Mouse (Mus musculus): ENCODE data around the gene Adamts14. TPM values are rescaled to one million over a fixed set of nuclear protein-coding genes. Genes with fewer than 3 reads are reported as not detected.

Gene Adamts14
- polyA plus RNA-seq, 2 experiments: 0.13 to 0.21 TPM

DNA sequence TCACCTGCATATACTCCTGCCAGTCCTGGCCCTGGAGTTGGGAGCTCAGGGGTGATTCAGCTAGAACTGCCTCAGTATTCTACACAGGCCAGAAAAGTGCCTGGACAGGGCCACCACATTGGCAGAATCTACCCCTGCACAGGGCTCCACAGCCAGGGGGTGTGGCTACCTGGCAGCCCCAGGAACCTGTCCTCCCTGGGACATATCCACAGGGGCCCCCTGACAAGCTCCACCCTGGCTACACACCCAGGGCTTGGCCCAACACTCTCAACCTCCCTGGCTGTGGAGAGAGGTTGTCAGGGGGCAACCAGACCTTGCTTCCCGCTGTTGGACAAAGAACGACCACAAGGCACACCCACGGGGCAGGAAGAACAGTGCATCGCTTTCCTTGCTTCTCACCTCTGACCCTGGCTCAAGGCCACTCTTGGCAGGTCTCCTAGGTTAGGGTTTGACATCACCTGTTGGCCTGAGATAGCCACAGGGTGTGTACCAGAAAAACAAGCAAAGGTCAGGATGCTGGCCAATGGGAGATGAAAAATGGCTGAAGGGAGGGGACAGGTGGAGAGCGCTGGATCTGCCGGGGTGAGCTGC lies 37.5 kb downstream of the Adamts14 start:
- DNase-seq (ENCODE audit: low read depth in 3 of 3, low spot score in 3 of 3): no peak
- WGBS (ENCODE audit: insufficient replicate concordance): 61% methylated on average over 6 of the region's 6 CpGs
- H3K27me3 ChIP-seq (ENCODE audit: control insufficient read depth, insufficient read depth, low read length): no peaks in the 10 kb centered on the region
- H3K4me3 ChIP-seq (ENCODE audit: insufficient read depth in 1 of 2, low read depth in 2 of 2, low read length in 2 of 2): no peak overlapping the region
- no peak overlapping the region for H3K27ac ChIP-seq
- H3K4me1 ChIP-seq (replicated peaks; ENCODE audit: control insufficient read depth in 2 of 2, insufficient read depth in 2 of 2, low read length in 1 of 2): no peaks in the 10 kb centered on the region
- H3K9ac ChIP-seq (replicated peaks): no peak overlapping the region
- no peak for ATAC-seq (ENCODE audit: insufficient read depth)
- H3K9me3 ChIP-seq (ENCODE audit: control insufficient read depth, low read length): no peaks in the 10 kb centered on the region
- H3K36me3 ChIP-seq (replicated peaks; ENCODE audit: control insufficient read depth, insufficient read depth, low read depth): no peaks in the 10 kb centered on the region
- TF ChIP-seq EP300 (IDR thresholded peaks at IDR 0.05; ENCODE audit: low read depth): no peak
- no peak for TF ChIP-seq CTCF (IDR thresholded peaks at IDR 0.05; ENCODE audit: low read depth)
- H3K4me2 ChIP-seq (ENCODE audit: low read depth): no peak overlapping the region

DNA sequence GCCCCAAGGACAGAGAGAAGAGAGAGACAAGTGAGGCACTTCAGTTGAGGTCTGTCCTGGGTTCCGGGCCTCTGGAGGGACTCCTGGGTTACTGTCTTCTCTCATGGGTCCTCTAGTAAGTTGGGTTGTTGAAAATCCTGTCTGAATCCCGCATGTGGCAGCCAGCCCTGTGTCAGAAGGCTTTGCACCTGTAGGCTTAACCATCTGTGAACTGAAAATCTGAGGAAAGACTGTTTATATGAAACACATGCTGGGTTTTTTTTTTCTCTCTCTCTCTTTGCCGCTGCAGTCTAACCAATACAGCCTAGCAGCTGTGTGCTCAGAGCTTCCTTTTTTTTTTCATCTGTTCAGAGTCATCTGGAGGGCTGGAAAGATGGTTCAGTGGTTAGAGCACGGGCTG lies 38.9 kb downstream of the Adamts14 start:
- ATAC-seq (ENCODE audit: insufficient read depth) (no peak), DNase-seq (ENCODE audit: low read depth in 3 of 3, low spot score in 3 of 3) (no peak)
- H3K36me3 ChIP-seq (replicated peaks; ENCODE audit: control insufficient read depth, insufficient read depth, low read depth): no peaks in the 10 kb centered on the region
- 57% methylated on average over 4 of the region's 4 CpGs for WGBS (ENCODE audit: insufficient replicate concordance)
- no peaks in the 10 kb centered on the region for H3K27me3 ChIP-seq (ENCODE audit: control insufficient read depth, insufficient read depth, low read length)
- TF ChIP-seq CTCF (IDR thresholded peaks at IDR 0.05; ENCODE audit: low read depth): no peak
- no peaks in the 10 kb centered on the region for H3K4me1 ChIP-seq (replicated peaks; ENCODE audit: control insufficient read depth in 2 of 2, insufficient read depth in 2 of 2, low read length in 1 of 2)
- no peak overlapping the region for H3K4me3 ChIP-seq (ENCODE audit: insufficient read depth in 1 of 2, low read depth in 2 of 2, low read length in 2 of 2)
- H3K4me2 ChIP-seq (ENCODE audit: low read depth): no peak overlapping the region
- no peak overlapping the region for H3K9ac ChIP-seq (replicated peaks)
- no peaks in the 10 kb centered on the region for H3K9me3 ChIP-seq (ENCODE audit: control insufficient read depth, low read length)
- H3K27ac ChIP-seq: no peak overlapping the region

DNA sequence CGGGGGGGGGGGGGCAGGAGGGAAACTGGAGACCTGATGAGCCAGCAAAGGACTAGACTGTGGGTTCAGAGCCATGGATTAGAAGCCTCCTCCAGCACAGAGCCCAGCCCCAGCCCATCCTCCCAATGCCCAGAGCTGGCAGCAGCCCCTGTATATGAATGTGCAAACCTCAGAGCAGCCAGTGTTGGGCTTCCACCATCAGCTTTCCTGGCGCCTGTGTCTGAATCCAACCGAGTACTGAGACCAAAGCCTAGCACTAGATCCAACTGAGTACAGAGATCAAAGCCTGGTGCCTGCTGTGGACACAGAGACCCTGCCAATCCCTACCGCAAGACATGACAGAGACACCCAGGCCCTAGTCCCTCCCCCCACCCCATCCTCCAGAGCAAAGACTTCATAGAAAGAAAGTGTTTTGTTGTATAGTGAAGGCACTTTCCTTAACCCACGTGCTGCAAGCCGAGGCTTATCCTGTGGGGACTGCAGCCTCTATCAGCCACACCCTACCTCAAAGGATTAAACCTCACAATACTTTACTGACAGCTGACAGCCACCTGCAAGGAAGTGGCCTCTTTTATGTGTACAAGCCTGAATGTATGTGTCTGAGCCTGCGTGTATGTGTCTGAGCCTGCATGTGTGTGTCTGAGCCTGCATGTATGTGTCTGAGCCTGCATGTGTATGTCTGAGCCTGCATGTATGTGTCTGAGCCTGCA lies 40.2 kb downstream of the Adamts14 start:
- TF ChIP-seq EP300 (IDR thresholded peaks at IDR 0.05; ENCODE audit: low read depth) (no peak), CTCF (IDR thresholded peaks at IDR 0.05; ENCODE audit: low read depth) (no peak)
- H3K27me3 ChIP-seq (ENCODE audit: control insufficient read depth, insufficient read depth, low read length): no peaks in the 10 kb centered on the region
- WGBS (ENCODE audit: insufficient replicate concordance): 39% methylated on average over 7 of the region's 7 CpGs
- H3K36me3 ChIP-seq (replicated peaks; ENCODE audit: control insufficient read depth, insufficient read depth, low read depth): no peaks in the 10 kb centered on the region
- no peak overlapping the region for H3K9ac ChIP-seq (replicated peaks)
- H3K9me3 ChIP-seq (ENCODE audit: control insufficient read depth, low read length): no peaks in the 10 kb centered on the region
- no peaks in the 10 kb centered on the region for H3K4me1 ChIP-seq (replicated peaks; ENCODE audit: control insufficient read depth in 2 of 2, insufficient read depth in 2 of 2, low read length in 1 of 2)
- no peak overlapping the region for H3K27ac ChIP-seq
- no peak for ATAC-seq (ENCODE audit: insufficient read depth)
- no peak for DNase-seq (ENCODE audit: low read depth in 3 of 3, low spot score in 3 of 3)
- no peak overlapping the region for H3K4me2 ChIP-seq (ENCODE audit: low read depth)
- H3K4me3 ChIP-seq (ENCODE audit: insufficient read depth in 1 of 2, low read depth in 2 of 2, low read length in 2 of 2): no peak overlapping the region

DNA sequence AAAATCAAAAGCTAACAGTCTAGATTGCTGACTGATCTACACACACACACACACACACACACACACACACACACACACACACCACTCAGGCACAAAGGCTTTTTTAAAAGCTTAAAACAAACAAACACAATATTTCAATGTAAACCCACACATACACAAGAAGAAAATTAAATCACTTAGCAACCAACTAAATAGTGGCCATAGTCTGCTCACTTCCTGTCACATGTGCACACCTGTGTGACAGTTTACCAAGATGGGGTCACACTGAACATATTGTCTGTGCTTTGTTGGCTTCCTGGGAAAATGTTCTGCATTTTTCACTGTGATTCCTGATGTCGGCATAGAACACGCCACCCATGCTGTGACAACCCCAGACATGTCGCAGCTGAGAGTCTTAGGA lies 41.5 kb downstream of the Adamts14 start:
- H3K9ac ChIP-seq (replicated peaks): no peak overlapping the region
- no peak overlapping the region for H3K4me3 ChIP-seq (ENCODE audit: insufficient read depth in 1 of 2, low read depth in 2 of 2, low read length in 2 of 2)
- H3K4me1 ChIP-seq (replicated peaks; ENCODE audit: control insufficient read depth in 2 of 2, insufficient read depth in 2 of 2, low read length in 1 of 2): no peaks in the 10 kb centered on the region
- no peak overlapping the region for H3K27ac ChIP-seq
- ATAC-seq (ENCODE audit: insufficient read depth) (no peak), DNase-seq (ENCODE audit: low read depth in 3 of 3, low spot score in 3 of 3) (no peak)
- no peaks in the 10 kb centered on the region for H3K27me3 ChIP-seq (ENCODE audit: control insufficient read depth, insufficient read depth, low read length)
- no peaks in the 10 kb centered on the region for H3K9me3 ChIP-seq (ENCODE audit: control insufficient read depth, low read length)
- H3K4me2 ChIP-seq (ENCODE audit: low read depth): no peak overlapping the region
- H3K36me3 ChIP-seq (replicated peaks; ENCODE audit: control insufficient read depth, insufficient read depth, low read depth): no peaks in the 10 kb centered on the region
- WGBS (ENCODE audit: insufficient replicate concordance): 74% methylated on average over 3 of the region's 3 CpGs
- no peak for TF ChIP-seq CTCF (IDR thresholded peaks at IDR 0.05; ENCODE audit: low read depth)
- no peak for TF ChIP-seq EP300 (IDR thresholded peaks at IDR 0.05; ENCODE audit: low read depth)

- Histone ChIP-seq H3K9ac (replicated peaks) (no peak overlapping the region), H3K27ac (no peak overlapping the region), H3K4me3 (ENCODE audit: insufficient read depth in 1 of 2, low read depth in 2 of 2, low read length in 2 of 2) (no peak overlapping the region), H3K9me3 (ENCODE audit: control insufficient read depth, low read length) (no peaks in the 10 kb centered on the region), H3K4me1 (replicated peaks; ENCODE audit: control insufficient read depth in 2 of 2, insufficient read depth in 2 of 2, low read length in 1 of 2) (no peaks in the 10 kb centered on the region), H3K27me3 (ENCODE audit: control insufficient read depth, insufficient read depth, low read length) (no peaks in the 10 kb centered on the region), H3K4me2 (ENCODE audit: low read depth) (no peak overlapping the region), H3K36me3 (replicated peaks; ENCODE audit: control insufficient read depth, insufficient read depth, low read depth) (no peaks in the 10 kb centered on the region)
- no peak for TF ChIP-seq EP300 (IDR thresholded peaks at IDR 0.05; ENCODE audit: low read depth)
- WGBS (ENCODE audit: insufficient replicate concordance): 39% methylated on average over 4 of the region's 4 CpGs
- DNase-seq (ENCODE audit: low read depth in 3 of 3, low spot score in 3 of 3) (no peak), ATAC-seq (ENCODE audit: insufficient read depth) (no peak)
Observed at GRCm38 (mm10) chr10:61226784-61227396, 46.3 kb downstream of the Adamts14 start.

All from liver, embryonic 14.5 days (tissue).